Mouse (Mus musculus) embryo, embryonic 11.5 days (tissue): ENCODE measurements around the gene Mcu.
A peak's percentile ranks its signal among the peaks of the same experiment; 100 is the strongest.

Experiments
- DNase-seq: peaks from one replicate; pipeline ENCODE4 v3.0.0-alpha.2; 2012; ENCODE audit warnings: low read depth, low spot score

The Mcu gene

GRCm38 (mm10) chr10:59616522-59616921, at the start of gene Mcu:
Gene Mcu (minus strand): TSS chr10:59616692.
- DNase-seq = peak; percentile 91

GRCm38 (mm10) chr10:59665503-59666291, 49.2 kb upstream of the Mcu start:
- DNase-seq = no peak

GRCm38 (mm10) chr10:59664765-59665164, 48.3 kb upstream of the Mcu start:
- no peak for DNase-seq

GRCm38 (mm10) chr10:59656799-59657198, 40.3 kb upstream of the Mcu start:
- no peak for DNase-seq

- no peak for DNase-seq
Measured at GRCm38 (mm10) chr10:59646821-59647378, 30.4 kb upstream of the Mcu start.

- DNase-seq = no peak
Measured at GRCm38 (mm10) chr10:59645153-59645552, 28.7 kb upstream of the Mcu start.

GRCm38 (mm10) chr10:59644710-59645109, 28.2 kb upstream of the Mcu start:
- DNase-seq = no peak

GRCm38 (mm10) chr10:59643645-59644044, 27.2 kb upstream of the Mcu start:
- DNase-seq = no peak

GRCm38 (mm10) chr10:59642659-59643377, 26.3 kb upstream of the Mcu start:
- no peak for DNase-seq

- DNase-seq = no peak
Measured at GRCm38 (mm10) chr10:59638576-59638975, 22.1 kb upstream of the Mcu start.

- DNase-seq = no peak
Measured at GRCm38 (mm10) chr10:59637596-59638124, 21.2 kb upstream of the Mcu start.

- DNase-seq = no peak
Measured at GRCm38 (mm10) chr10:59636751-59637533, 20.4 kb upstream of the Mcu start.

- no peak for DNase-seq
Measured at GRCm38 (mm10) chr10:59636048-59636447, 19.6 kb upstream of the Mcu start.

- no peak for DNase-seq
Measured at GRCm38 (mm10) chr10:59629506-59629782, 13.0 kb upstream of the Mcu start.

- no peak for DNase-seq
Measured at GRCm38 (mm10) chr10:59628641-59629505, 12.4 kb upstream of the Mcu start.

- DNase-seq = no peak
Measured at GRCm38 (mm10) chr10:59623496-59623895, 7.0 kb upstream of the Mcu start.

GRCm38 (mm10) chr10:59621355-59621754, 4.9 kb upstream of the Mcu start:
- no peak for DNase-seq

- DNase-seq = no peak
Measured at GRCm38 (mm10) chr10:59617776-59618175, 1.3 kb upstream of the Mcu start.

GRCm38 (mm10) chr10:59615981-59616520, 441 bp downstream of the Mcu start, which contains the start of gene Gm10322:
Gene Gm10322 (plus strand): TSS chr10:59616063.
- DNase-seq = no peak

- no peak for DNase-seq
Measured at GRCm38 (mm10) chr10:59615411-59615810, 1.1 kb downstream of the Mcu start.

GRCm38 (mm10) chr10:59614141-59614540, 2.4 kb downstream of the Mcu start:
- no peak for DNase-seq
